Mouse (Mus musculus): ENCODE data around the gene Gm17571. TPM values are rescaled to one million over a fixed set of nuclear protein-coding genes. Genes with fewer than 3 reads are reported as not detected.

Gene Gm17571
- polyA plus RNA-seq, 1 experiment from 2014 or later: not detected

- 49% methylated on average over 7 of the region's 7 CpGs for WGBS
Observed at GRCm38 (mm10) chr9:13470013-13470412, 23.5 kb upstream of the Gm17571 start.

GRCm38 (mm10) chr9:13468778-13469177 lies 22.2 kb upstream of the Gm17571 start:
- no peaks in the 10 kb centered on the region for H3K9me3 ChIP-seq
- H3K36me3 ChIP-seq: no peaks in the 10 kb centered on the region
- ATAC-seq (ENCODE audit: low FRiP score, low read depth): no peak; the same call in 1 of the 2 replicates
- no peaks in the 10 kb centered on the region for H3K27me3 ChIP-seq
- peaks cover 26% of the 10 kb centered on the region for H3K4me1 ChIP-seq
- no peak overlapping the region for H3K9ac ChIP-seq
- peak overlapping the region; percentile 39; the same call in 1 of the 2 replicates for H3K27ac ChIP-seq
- 78% methylated on average over 6 of the region's 6 CpGs for WGBS
- no peak overlapping the region for H3K4me2 ChIP-seq (replicated peaks)
- no peak overlapping the region for H3K4me3 ChIP-seq

More at GRCm38 (mm10) chr9:13470013-13470412, 23.5 kb upstream of the Gm17571 start:
- ATAC-seq (ENCODE audit: low FRiP score, low read depth): no peak
- H3K9me3 ChIP-seq: no peaks in the 10 kb centered on the region
- H3K4me1 ChIP-seq: peaks cover 26% of the 10 kb centered on the region
- H3K27me3 ChIP-seq: no peaks in the 10 kb centered on the region
- H3K36me3 ChIP-seq: no peaks in the 10 kb centered on the region
- no peak overlapping the region for H3K27ac ChIP-seq
- no peak overlapping the region for H3K4me2 ChIP-seq (replicated peaks)
- no peak overlapping the region for H3K4me3 ChIP-seq
- no peak overlapping the region for H3K9ac ChIP-seq

GRCm38 (mm10) chr9:13467745-13468144 lies 21.2 kb upstream of the Gm17571 start:
- ATAC-seq (ENCODE audit: low FRiP score, low read depth): no peak
- Histone ChIP-seq H3K27ac (no peak overlapping the region), H3K27me3 (no peaks in the 10 kb centered on the region), H3K4me3 (no peak overlapping the region), H3K36me3 (no peaks in the 10 kb centered on the region), H3K9me3 (no peaks in the 10 kb centered on the region), H3K4me2 (replicated peaks) (no peak overlapping the region), H3K9ac (no peak overlapping the region), H3K4me1 (peaks cover 26% of the 10 kb centered on the region)
- WGBS: 78% methylated on average over 7 of the region's 7 CpGs

GRCm38 (mm10) chr9:13466816-13467215 lies 20.3 kb upstream of the Gm17571 start:
- H3K4me3 ChIP-seq: no peak overlapping the region
- WGBS: 86% methylated on average over 10 of the region's 10 CpGs
- no peak overlapping the region for H3K27ac ChIP-seq
- H3K9me3 ChIP-seq: no peaks in the 10 kb centered on the region
- H3K9ac ChIP-seq: no peak overlapping the region
- ATAC-seq (ENCODE audit: low FRiP score, low read depth): no peak
- H3K36me3 ChIP-seq: no peaks in the 10 kb centered on the region
- H3K4me2 ChIP-seq (replicated peaks): no peak overlapping the region
- H3K4me1 ChIP-seq: peaks cover 26% of the 10 kb centered on the region
- H3K27me3 ChIP-seq: no peaks in the 10 kb centered on the region

- ATAC-seq (ENCODE audit: low FRiP score, low read depth): no peak
- Histone ChIP-seq H3K9ac (no peak overlapping the region), H3K36me3 (no peaks in the 10 kb centered on the region), H3K27ac (no peak overlapping the region), H3K27me3 (no peaks in the 10 kb centered on the region), H3K9me3 (no peaks in the 10 kb centered on the region), H3K4me1 (peaks cover 26% of the 10 kb centered on the region), H3K4me2 (replicated peaks) (no peak overlapping the region), H3K4me3 (no peak overlapping the region)
- 73% methylated on average over 4 of the region's 4 CpGs for WGBS
Observed at GRCm38 (mm10) chr9:13466351-13466750, 19.8 kb upstream of the Gm17571 start.

- 61% methylated on average over 4 of the region's 4 CpGs for WGBS
- no peak overlapping the region for H3K4me3 ChIP-seq
- no peaks in the 10 kb centered on the region for H3K27me3 ChIP-seq
- H3K4me2 ChIP-seq (replicated peaks): no peak overlapping the region
- no peaks in the 10 kb centered on the region for H3K9me3 ChIP-seq
- no peak for ATAC-seq (ENCODE audit: low FRiP score, low read depth)
- no peak overlapping the region for H3K27ac ChIP-seq
- H3K4me1 ChIP-seq: peaks cover 30% of the 10 kb centered on the region
- H3K9ac ChIP-seq: no peak overlapping the region
- H3K36me3 ChIP-seq: no peaks in the 10 kb centered on the region
Observed at GRCm38 (mm10) chr9:13465358-13466020, 18.9 kb upstream of the Gm17571 start.

- Histone ChIP-seq H3K27ac (no peak overlapping the region), H3K9ac (no peak overlapping the region), H3K36me3 (no peaks in the 10 kb centered on the region), H3K27me3 (no peaks in the 10 kb centered on the region), H3K9me3 (no peaks in the 10 kb centered on the region), H3K4me2 (replicated peaks) (no peak overlapping the region), H3K4me1 (peaks cover 27% of the 10 kb centered on the region), H3K4me3 (no peak overlapping the region)
- WGBS: 93% methylated on average over 1 of the region's 1 CpGs
- ATAC-seq (ENCODE audit: low FRiP score, low read depth): no peak
Observed at GRCm38 (mm10) chr9:13460926-13461325, 14.4 kb upstream of the Gm17571 start.

GRCm38 (mm10) chr9:13460012-13460411 lies 13.5 kb upstream of the Gm17571 start:
- no peaks in the 10 kb centered on the region for H3K36me3 ChIP-seq
- ATAC-seq (ENCODE audit: low FRiP score, low read depth): peak; percentile 54; the same call in 1 of the 2 replicates
- WGBS: 28% methylated on average over 3 of the region's 3 CpGs
- no peaks in the 10 kb centered on the region for H3K27me3 ChIP-seq
- H3K27ac ChIP-seq: no peak overlapping the region
- no peak overlapping the region for H3K4me2 ChIP-seq (replicated peaks)
- peaks cover 28% of the 10 kb centered on the region for H3K4me1 ChIP-seq
- no peak overlapping the region for H3K9ac ChIP-seq
- no peak overlapping the region for H3K4me3 ChIP-seq
- H3K9me3 ChIP-seq: no peaks in the 10 kb centered on the region

GRCm38 (mm10) chr9:13459371-13459770 lies 12.8 kb upstream of the Gm17571 start:
- H3K27ac ChIP-seq: no peak overlapping the region; the same call in 1 of the 2 replicates
- 64% methylated on average over 1 of the region's 1 CpGs for WGBS
- no peak for ATAC-seq (ENCODE audit: low FRiP score, low read depth)
- no peaks in the 10 kb centered on the region for H3K27me3 ChIP-seq
- H3K4me1 ChIP-seq: peaks cover 34% of the 10 kb centered on the region
- H3K4me2 ChIP-seq (replicated peaks): no peak overlapping the region
- no peaks in the 10 kb centered on the region for H3K36me3 ChIP-seq
- no peak overlapping the region for H3K9ac ChIP-seq
- H3K4me3 ChIP-seq: no peak overlapping the region
- no peaks in the 10 kb centered on the region for H3K9me3 ChIP-seq

GRCm38 (mm10) chr9:13457774-13458173 lies 11.2 kb upstream of the Gm17571 start:
- H3K9me3 ChIP-seq: no peaks in the 10 kb centered on the region
- H3K27ac ChIP-seq: no peak overlapping the region
- H3K4me1 ChIP-seq: peaks cover 34% of the 10 kb centered on the region
- H3K9ac ChIP-seq: no peak overlapping the region
- no peaks in the 10 kb centered on the region for H3K27me3 ChIP-seq
- ATAC-seq (ENCODE audit: low FRiP score, low read depth): no peak
- no peaks in the 10 kb centered on the region for H3K36me3 ChIP-seq
- no peak overlapping the region for H3K4me2 ChIP-seq (replicated peaks)
- WGBS: 74% methylated on average over 6 of the region's 6 CpGs
- no peak overlapping the region for H3K4me3 ChIP-seq

GRCm38 (mm10) chr9:13455231-13455630 lies 8.7 kb upstream of the Gm17571 start:
- peak overlapping the region; percentile 58; the same call in 1 of the 2 replicates for H3K27ac ChIP-seq

GRCm38 (mm10) chr9:13454651-13455123 lies 8.1 kb upstream of the Gm17571 start:
- ATAC-seq (ENCODE audit: low FRiP score, low read depth): peak; percentile 59
- H3K27me3 ChIP-seq: no peaks in the 10 kb centered on the region
- H3K27ac ChIP-seq: peak overlapping the region; percentile 58; the same call in 1 of the 2 replicates

More at GRCm38 (mm10) chr9:13455231-13455630, 8.7 kb upstream of the Gm17571 start:
- Histone ChIP-seq H3K36me3 (no peaks in the 10 kb centered on the region), H3K9ac (no peak overlapping the region), H3K27me3 (no peaks in the 10 kb centered on the region), H3K9me3 (no peaks in the 10 kb centered on the region), H3K4me3 (no peak overlapping the region), H3K4me1 (peaks cover 31% of the 10 kb centered on the region), H3K4me2 (replicated peaks) (no peak overlapping the region)
- WGBS: 67% methylated on average over 1 of the region's 1 CpGs
- no peak for ATAC-seq (ENCODE audit: low FRiP score, low read depth)

More at GRCm38 (mm10) chr9:13454651-13455123, 8.1 kb upstream of the Gm17571 start:
- Histone ChIP-seq H3K36me3 (no peaks in the 10 kb centered on the region), H3K4me3 (no peak overlapping the region), H3K4me2 (replicated peaks) (peak overlapping the region; percentile 21; the same call in 1 of the 2 replicates), H3K9me3 (no peaks in the 10 kb centered on the region), H3K9ac (no peak overlapping the region), H3K4me1 (peaks cover 29% of the 10 kb centered on the region)
- 37% methylated on average over 7 of the region's 7 CpGs for WGBS

Data from limb, embryonic 13.5 days (tissue).